Mouse (Mus musculus): ENCODE measurements around the gene Rbm4b. TPM values are rescaled to one million over a fixed set of nuclear protein-coding genes. Genes with fewer than 3 reads are reported as not detected.
A peak's percentile ranks its signal among the peaks of the same experiment; 100 is the strongest.

Gene Rbm4b
- polyA plus RNA-seq, 1 experiment from 2014 or later, result 65.1 TPM

DNA sequence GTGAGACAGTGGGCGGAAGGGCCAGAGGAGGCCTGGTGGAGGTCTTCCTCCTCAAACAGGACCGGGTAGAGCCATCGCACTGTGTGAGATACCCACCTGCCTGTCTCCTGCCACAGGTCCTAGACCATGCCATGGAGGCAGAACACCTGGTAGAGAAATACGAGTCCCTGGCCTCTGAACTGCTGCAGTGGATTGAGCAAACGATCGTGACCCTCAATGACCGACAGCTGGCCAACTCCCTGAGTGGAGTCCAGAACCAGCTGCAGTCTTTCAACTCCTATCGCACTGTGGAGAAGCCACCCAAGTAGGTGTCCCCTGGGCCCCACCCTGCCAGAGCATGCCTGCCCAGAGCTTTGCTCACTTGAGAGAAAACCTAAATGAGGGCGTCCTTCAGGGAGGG lies 27.1 kb upstream of the Rbm4b start:
- DNase-seq (no peak), ATAC-seq (ENCODE audit: insufficient read depth) (no peak)
- no peak for TF ChIP-seq CTCF (IDR thresholded peaks at IDR 0.05; ENCODE audit: low read depth)
- 57% methylated on average over 9 of the region's 9 CpGs for WGBS
- H3K27me3 ChIP-seq (ENCODE audit: insufficient read depth, low read length), result no peaks in the 10 kb centered on the region
- no peak overlapping the region for H3K4me3 ChIP-seq (ENCODE audit: low read depth, low read length)
- H3K9ac ChIP-seq, result no peak overlapping the region
- H3K4me1 ChIP-seq (ENCODE audit: insufficient read depth), result no peaks in the 10 kb centered on the region
- no peak overlapping the region for H3K27ac ChIP-seq (ENCODE audit: low read depth)
- no peaks in the 10 kb centered on the region for H3K9me3 ChIP-seq (ENCODE audit: low read depth, low read length)
- no peaks in the 10 kb centered on the region for H3K36me3 ChIP-seq (ENCODE audit: insufficient read depth)
- no peak overlapping the region for H3K4me2 ChIP-seq

DNA sequence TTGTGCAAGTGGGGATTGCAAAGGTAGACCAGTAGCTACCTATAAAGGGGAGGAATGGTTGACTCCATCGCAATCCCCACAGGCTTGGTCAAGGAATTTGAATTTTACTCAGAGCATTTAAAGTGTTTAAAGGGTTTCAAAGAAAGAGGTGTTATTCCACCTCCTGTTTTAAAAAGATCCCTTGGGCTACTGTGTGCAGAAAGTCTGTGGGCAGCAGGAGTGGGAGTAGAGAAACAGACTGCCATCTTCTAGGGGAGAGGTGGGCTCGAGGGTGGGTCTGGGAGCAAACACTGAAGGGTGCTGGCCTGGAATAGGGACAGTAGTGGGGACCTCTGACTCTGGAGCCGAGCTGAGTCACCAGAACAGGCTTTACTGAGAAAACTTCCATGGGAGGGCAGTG lies 23.2 kb upstream of the Rbm4b start:
- 78% methylated on average over 3 of the region's 3 CpGs for WGBS
- Histone ChIP-seq H3K36me3 (ENCODE audit: insufficient read depth) (no peaks in the 10 kb centered on the region), H3K4me3 (ENCODE audit: low read depth, low read length) (no peak overlapping the region), H3K4me2 (no peak overlapping the region), H3K4me1 (ENCODE audit: insufficient read depth) (no peaks in the 10 kb centered on the region), H3K9me3 (ENCODE audit: low read depth, low read length) (no peaks in the 10 kb centered on the region), H3K27ac (ENCODE audit: low read depth) (no peak overlapping the region), H3K9ac (no peak overlapping the region), H3K27me3 (ENCODE audit: insufficient read depth, low read length) (no peaks in the 10 kb centered on the region)
- ATAC-seq (ENCODE audit: insufficient read depth) (no peak), DNase-seq (no peak)
- TF ChIP-seq CTCF (IDR thresholded peaks at IDR 0.05; ENCODE audit: low read depth), result no peak

- ATAC-seq (ENCODE audit: insufficient read depth), result no peak
- Histone ChIP-seq H3K9me3 (ENCODE audit: low read depth, low read length) (no peaks in the 10 kb centered on the region), H3K9ac (no peak overlapping the region), H3K36me3 (ENCODE audit: insufficient read depth) (no peaks in the 10 kb centered on the region), H3K27me3 (ENCODE audit: insufficient read depth, low read length) (no peaks in the 10 kb centered on the region), H3K4me1 (ENCODE audit: insufficient read depth) (no peaks in the 10 kb centered on the region), H3K4me2 (no peak overlapping the region), H3K27ac (ENCODE audit: low read depth) (no peak overlapping the region), H3K4me3 (ENCODE audit: low read depth, low read length) (no peak overlapping the region)
- TF ChIP-seq CTCF (IDR thresholded peaks at IDR 0.05; ENCODE audit: low read depth), result no peak
- no peak for DNase-seq
- 82% methylated on average over 13 of the region's 13 CpGs for WGBS
Measured at GRCm38 (mm10) chr19:4737866-4738265, 18.4 kb upstream of the Rbm4b start.

DNA sequence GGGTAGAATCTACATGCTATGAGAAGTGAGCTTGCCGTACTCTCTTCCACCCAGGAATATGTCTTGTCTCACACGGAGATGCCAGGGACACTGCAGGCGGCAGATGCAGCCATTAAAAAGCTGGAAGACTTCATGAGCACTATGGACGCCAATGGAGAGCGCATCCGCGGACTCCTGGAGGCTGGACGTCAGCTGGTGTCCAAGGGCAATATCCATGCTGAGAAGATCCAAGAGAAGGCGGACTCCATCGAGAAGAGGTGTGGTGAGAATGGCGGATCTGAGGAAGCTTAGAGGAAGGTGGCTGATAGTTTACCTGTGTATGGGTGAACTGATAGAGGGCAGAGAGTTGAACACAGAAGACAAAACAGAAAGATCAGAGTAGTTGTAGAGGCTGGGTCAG lies 17.2 kb upstream of the Rbm4b start:
- H3K4me3 ChIP-seq (ENCODE audit: low read depth, low read length), result no peak overlapping the region
- H3K27me3 ChIP-seq (ENCODE audit: insufficient read depth, low read length), result no peaks in the 10 kb centered on the region
- 90% methylated on average over 11 of the region's 11 CpGs for WGBS
- ATAC-seq (ENCODE audit: insufficient read depth), result no peak
- TF ChIP-seq CTCF (IDR thresholded peaks at IDR 0.05; ENCODE audit: low read depth), result no peak
- no peak overlapping the region for H3K27ac ChIP-seq (ENCODE audit: low read depth)
- no peaks in the 10 kb centered on the region for H3K36me3 ChIP-seq (ENCODE audit: insufficient read depth)
- no peak overlapping the region for H3K4me2 ChIP-seq
- no peak for DNase-seq
- H3K9me3 ChIP-seq (ENCODE audit: low read depth, low read length), result no peaks in the 10 kb centered on the region
- no peaks in the 10 kb centered on the region for H3K4me1 ChIP-seq (ENCODE audit: insufficient read depth)
- no peak overlapping the region for H3K9ac ChIP-seq

DNA sequence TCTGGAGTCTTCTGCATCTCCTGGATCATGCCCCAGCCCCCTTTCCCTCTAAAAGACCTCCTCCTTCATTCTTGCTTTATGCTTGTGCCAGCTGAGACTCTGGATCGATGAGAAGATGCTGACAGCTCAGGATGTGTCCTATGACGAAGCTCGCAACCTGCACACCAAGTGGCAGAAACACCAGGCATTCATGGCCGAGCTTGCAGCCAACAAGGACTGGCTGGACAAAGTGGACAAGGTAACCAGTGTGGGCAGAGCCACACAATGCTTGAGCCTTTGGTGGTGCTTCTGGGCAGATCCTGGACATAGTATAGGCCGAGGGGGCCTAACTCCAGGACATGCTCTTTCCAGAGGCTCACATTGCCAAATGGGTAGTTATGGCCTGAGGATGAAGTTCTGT lies 16.5 kb upstream of the Rbm4b start:
- TF ChIP-seq CTCF (IDR thresholded peaks at IDR 0.05; ENCODE audit: low read depth), result no peak
- no peaks in the 10 kb centered on the region for H3K4me1 ChIP-seq (ENCODE audit: insufficient read depth)
- ATAC-seq (ENCODE audit: insufficient read depth) (no peak), DNase-seq (no peak)
- H3K27me3 ChIP-seq (ENCODE audit: insufficient read depth, low read length), result no peaks in the 10 kb centered on the region
- H3K4me2 ChIP-seq, result no peak overlapping the region
- no peak overlapping the region for H3K27ac ChIP-seq (ENCODE audit: low read depth)
- H3K4me3 ChIP-seq (ENCODE audit: low read depth, low read length), result no peak overlapping the region
- H3K36me3 ChIP-seq (ENCODE audit: insufficient read depth), result no peaks in the 10 kb centered on the region
- H3K9ac ChIP-seq, result no peak overlapping the region
- 81% methylated on average over 5 of the region's 5 CpGs for WGBS
- H3K9me3 ChIP-seq (ENCODE audit: low read depth, low read length), result no peaks in the 10 kb centered on the region

- H3K36me3 ChIP-seq (ENCODE audit: insufficient read depth), result no peaks in the 10 kb centered on the region
- no peaks in the 10 kb centered on the region for H3K27me3 ChIP-seq (ENCODE audit: insufficient read depth, low read length)
- WGBS, result 73% methylated on average over 10 of the region's 10 CpGs
- TF ChIP-seq CTCF (IDR thresholded peaks at IDR 0.05; ENCODE audit: low read depth), result no peak
- no peak overlapping the region for H3K4me2 ChIP-seq
- H3K9me3 ChIP-seq (ENCODE audit: low read depth, low read length), result no peaks in the 10 kb centered on the region
- no peak overlapping the region for H3K4me3 ChIP-seq (ENCODE audit: low read depth, low read length)
- no peak overlapping the region for H3K27ac ChIP-seq (ENCODE audit: low read depth)
- ATAC-seq (ENCODE audit: insufficient read depth), result no peak
- no peak for DNase-seq
- no peaks in the 10 kb centered on the region for H3K4me1 ChIP-seq (ENCODE audit: insufficient read depth)
- no peak overlapping the region for H3K9ac ChIP-seq
Measured at GRCm38 (mm10) chr19:4741482-4741881, 14.8 kb upstream of the Rbm4b start.

DNA sequence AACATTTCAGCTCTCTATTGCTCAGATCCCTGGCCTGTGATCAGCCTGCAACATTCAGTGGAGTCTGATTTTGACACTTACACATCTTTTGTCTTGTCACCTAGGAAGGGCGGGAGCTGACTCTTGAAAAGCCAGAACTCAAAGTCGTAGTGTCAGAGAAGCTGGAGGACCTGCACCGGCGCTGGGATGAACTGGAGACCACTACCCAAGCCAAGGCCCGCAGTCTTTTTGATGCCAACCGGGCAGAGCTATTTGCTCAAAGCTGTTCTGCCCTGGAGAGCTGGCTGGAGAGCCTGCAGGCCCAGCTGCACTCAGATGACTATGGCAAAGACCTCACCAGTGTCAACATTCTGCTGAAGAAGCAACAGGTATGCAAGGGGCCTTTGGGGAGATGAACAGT lies 14.1 kb upstream of the Rbm4b start:
- Histone ChIP-seq H3K4me1 (ENCODE audit: insufficient read depth) (no peaks in the 10 kb centered on the region), H3K27me3 (ENCODE audit: insufficient read depth, low read length) (no peaks in the 10 kb centered on the region), H3K9ac (no peak overlapping the region), H3K36me3 (ENCODE audit: insufficient read depth) (no peaks in the 10 kb centered on the region), H3K9me3 (ENCODE audit: low read depth, low read length) (no peaks in the 10 kb centered on the region), H3K4me2 (no peak overlapping the region), H3K4me3 (ENCODE audit: low read depth, low read length) (no peak overlapping the region), H3K27ac (ENCODE audit: low read depth) (no peak overlapping the region)
- no peak for ATAC-seq (ENCODE audit: insufficient read depth)
- 90% methylated on average over 6 of the region's 6 CpGs for WGBS
- no peak for TF ChIP-seq CTCF (IDR thresholded peaks at IDR 0.05; ENCODE audit: low read depth)
- DNase-seq, result no peak

DNA sequence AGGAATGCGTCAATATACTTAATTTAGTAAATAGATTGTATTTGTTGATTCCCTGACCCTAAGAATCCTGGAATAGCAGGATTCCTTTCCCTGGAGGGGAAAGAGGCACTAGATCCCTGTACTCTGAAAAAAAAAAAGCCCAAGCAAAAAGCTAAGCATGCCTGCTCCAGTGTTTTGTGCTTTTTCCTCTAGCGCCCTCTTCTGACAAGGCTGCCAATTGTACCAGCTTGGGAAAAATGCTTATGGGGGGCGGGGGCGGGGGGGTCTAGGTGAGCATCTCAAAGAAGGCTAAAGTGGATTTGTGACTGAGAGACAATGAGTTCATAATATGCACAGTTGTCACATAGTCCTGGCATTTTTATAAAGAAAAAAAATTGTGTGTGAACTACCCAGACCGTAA lies 12.8 kb upstream of the Rbm4b start:
- Histone ChIP-seq H3K4me2 (no peak overlapping the region), H3K9me3 (ENCODE audit: low read depth, low read length) (no peaks in the 10 kb centered on the region), H3K4me1 (ENCODE audit: insufficient read depth) (no peaks in the 10 kb centered on the region), H3K27ac (ENCODE audit: low read depth) (no peak overlapping the region), H3K27me3 (ENCODE audit: insufficient read depth, low read length) (no peaks in the 10 kb centered on the region), H3K4me3 (ENCODE audit: low read depth, low read length) (no peak overlapping the region), H3K36me3 (ENCODE audit: insufficient read depth) (no peaks in the 10 kb centered on the region), H3K9ac (no peak overlapping the region)
- ATAC-seq (ENCODE audit: insufficient read depth) (no peak), DNase-seq (peak; percentile 75)
- TF ChIP-seq CTCF (IDR thresholded peaks at IDR 0.05; ENCODE audit: low read depth), result peak; percentile 70
- WGBS, result 41% methylated on average over 5 of the region's 5 CpGs

All from lung, embryonic 14.5 days (tissue).